Mouse (Mus musculus) lung, postnatal 0 days (tissue): Measurements from ENCODE around the gene Nyap1.

Source experiments
- CTCF ChIP-seq: IDR thresholded peaks from 2 replicates; pipeline ENCODE4 v1.5.1; 2016; ENCODE audit warnings: antibody characterized with exemption, mild to moderate bottlenecking
- EP300 ChIP-seq: IDR thresholded peaks from 2 replicates; pipeline ENCODE4 v1.6.1; 2016; ENCODE audit warnings: antibody characterized with exemption, mild to moderate bottlenecking, control low read depth

DNA sequence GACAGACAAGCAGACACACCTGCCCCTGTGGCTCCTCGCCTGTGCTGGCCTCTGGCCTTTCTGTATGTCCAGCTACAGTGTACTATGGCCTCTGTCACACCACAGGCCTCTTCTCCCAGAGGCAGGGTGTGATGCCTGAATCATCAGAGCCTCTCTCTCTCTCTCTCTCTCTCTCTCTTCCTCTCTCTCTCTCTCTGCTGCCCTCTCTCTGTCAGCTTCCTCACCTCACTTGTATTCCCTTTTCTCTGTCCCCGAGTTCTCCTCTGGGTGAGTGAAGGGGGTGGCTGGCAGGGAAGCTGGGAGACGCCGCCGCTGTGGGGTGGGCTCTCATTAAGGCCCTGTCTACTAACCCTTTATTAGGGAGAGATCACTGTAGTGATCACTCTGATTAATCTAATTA lies 2.9 kb downstream of the Nyap1 start:
- TF ChIP-seq CTCF (peak; percentile 31), EP300 (no peak)
